Mouse (Mus musculus): ENCODE data around the gene Wrnip1.

Gene Wrnip1

GRCm38 (mm10) chr13:32806820-32807219 is 5.0 kb downstream of the Wrnip1 start:
- DNase-seq (ENCODE audit: low read depth, low spot score) = no peak

- no peak for DNase-seq (ENCODE audit: low read depth, low spot score)
These were observed 5.8 kb downstream of the Wrnip1 start for GRCm38 (mm10) chr13:32807624-32808023.

GRCm38 (mm10) chr13:32819241-32819640 is 17.4 kb downstream of the Wrnip1 start:
- no peak for DNase-seq (ENCODE audit: low read depth, low spot score)

- no peak for DNase-seq (ENCODE audit: low read depth, low spot score)
These were observed 18.1 kb downstream of the Wrnip1 start for GRCm38 (mm10) chr13:32819926-32820325.

GRCm38 (mm10) chr13:32821671-32822070 is 19.8 kb downstream of the Wrnip1 start:
- DNase-seq (ENCODE audit: low read depth, low spot score) = no peak

GRCm38 (mm10) chr13:32823126-32823525 is 21.3 kb downstream of the Wrnip1 start:
- no peak for DNase-seq (ENCODE audit: low read depth, low spot score)

- no peak for DNase-seq (ENCODE audit: low read depth, low spot score)
These were observed 22.8 kb downstream of the Wrnip1 start for GRCm38 (mm10) chr13:32824377-32825330.

- no peak for DNase-seq (ENCODE audit: low read depth, low spot score)
These were observed 23.7 kb downstream of the Wrnip1 start for GRCm38 (mm10) chr13:32825546-32825945.

- DNase-seq (ENCODE audit: low read depth, low spot score) = no peak
These were observed 25.4 kb downstream of the Wrnip1 start for GRCm38 (mm10) chr13:32827111-32827822.

- DNase-seq (ENCODE audit: low read depth, low spot score) = no peak
These were observed 26.1 kb downstream of the Wrnip1 start for GRCm38 (mm10) chr13:32827951-32828350.

- DNase-seq (ENCODE audit: low read depth, low spot score) = no peak
These were observed 27.0 kb downstream of the Wrnip1 start for GRCm38 (mm10) chr13:32828886-32829285.

- no peak for DNase-seq (ENCODE audit: low read depth, low spot score)
These were observed 29.9 kb downstream of the Wrnip1 start for GRCm38 (mm10) chr13:32831505-32832273.

GRCm38 (mm10) chr13:32832776-32833175 is 30.9 kb downstream of the Wrnip1 start:
- DNase-seq (ENCODE audit: low read depth, low spot score) = no peak

- no peak for DNase-seq (ENCODE audit: low read depth, low spot score)
These were observed 31.4 kb downstream of the Wrnip1 start for GRCm38 (mm10) chr13:32833237-32833636.

- DNase-seq (ENCODE audit: low read depth, low spot score) = no peak
These were observed 32.7 kb downstream of the Wrnip1 start for GRCm38 (mm10) chr13:32834513-32834912.

- no peak for DNase-seq (ENCODE audit: low read depth, low spot score)
These were observed 37.5 kb downstream of the Wrnip1 start for GRCm38 (mm10) chr13:32839314-32839713.

GRCm38 (mm10) chr13:32841349-32841748 is 39.5 kb downstream of the Wrnip1 start:
- DNase-seq (ENCODE audit: low read depth, low spot score) = no peak

GRCm38 (mm10) chr13:32846221-32846620 is 44.4 kb downstream of the Wrnip1 start:
- no peak for DNase-seq (ENCODE audit: low read depth, low spot score)

GRCm38 (mm10) chr13:32849092-32849491 is 47.3 kb downstream of the Wrnip1 start:
- no peak for DNase-seq (ENCODE audit: low read depth, low spot score)

- no peak for DNase-seq (ENCODE audit: low read depth, low spot score)
These were observed 47.8 kb downstream of the Wrnip1 start for GRCm38 (mm10) chr13:32849531-32850123.

GRCm38 (mm10) chr13:32850156-32850555 is 48.3 kb downstream of the Wrnip1 start:
- DNase-seq (ENCODE audit: low read depth, low spot score) = no peak

Data from retina, adult 2 months (tissue).